8 mouse cellular contexts compared by ENCODE assay signal in genomic region chr2:154676653-154677609, GRCm38 (mm10). TPM values are rescaled to one million over a fixed set of nuclear protein-coding genes. Genes with fewer than 3 reads are reported as not detected.
DNase-seq lines count a peak whose midpoint lies in the region; ATAC-seq and TF ChIP-seq lines count a peak whose summit lies in the region.

No protein-coding gene starts in this region.

- peak overlapping the region; percentile 44 for H3K4me2 ChIP-seq in liver, postnatal 0 days (ENCODE audit: low read depth, low read length)
- peak overlapping the region; percentile 52 for H3K4me2 ChIP-seq in neural tube, embryonic 12.5 days (replicated peaks)

- peak overlapping the region; percentile 46 for H3K4me3 ChIP-seq in heart, adult 2 months
- 0 out of 2 replicates have a peak overlapping the region, but pooled peaks have one; percentile 1 for H3K4me3 ChIP-seq in liver, postnatal 0 days (ENCODE audit: low read depth, low read length)
- H3K4me3 ChIP-seq in neural tube, embryonic 12.5 days, result 0 out of 2 replicates have a peak overlapping the region, but pooled peaks have one; percentile 7

- no peak for TF ChIP-seq CTCF in heart, adult 2 months (IDR thresholded peaks at IDR 0.05)
- no peak for TF ChIP-seq CTCF in liver, postnatal 0 days (IDR thresholded peaks at IDR 0.05; ENCODE audit: low read depth)

- DNase-seq in right cerebral cortex, adult 18-20 months, result peak; percentile 46
- no peak for DNase-seq in right cerebral cortex, postnatal 14 days
- DNase-seq in cerebellum, postnatal 36 days, result peak; percentile 48 to 65
- peak in 1 of 2 experiments; percentile 70 for DNase-seq in heart, adult 2 months
- DNase-seq in kidney, adult 8-10 months, result peak; percentile 31 to 33
- DNase-seq in liver, postnatal 0 days, result no peak
- no peak for DNase-seq in urinary bladder, postnatal 14 days (ENCODE audit: low spot score)

- peaks cover 4% of the 10 kb centered on the region for H3K79me2 ChIP-seq in heart, adult 2 months (replicated peaks; ENCODE audit: control insufficient read depth, insufficient read depth, low read length)

- TF ChIP-seq EP300 in heart, adult 2 months (IDR thresholded peaks at IDR 0.05; ENCODE audit: insufficient read depth, low read depth, low read length), result no peak
- TF ChIP-seq EP300 in liver, postnatal 0 days (IDR thresholded peaks at IDR 0.05; ENCODE audit: low read depth), result no peak

- ATAC-seq in liver, postnatal 0 days, result peak; percentile 71
- ATAC-seq in neural tube, embryonic 12.5 days (ENCODE audit: low FRiP score, low read depth), result peak; percentile 88

- intact Hi-C loops in heart, adult 2 months (cut with DNase I), result loop anchor here (2.0 kb wide), 1 partner anchor 20 kb away; no protein-coding TSS in a partner anchor

- WGBS in heart, adult 2 months, result 49% methylated on average over 19 of the region's 19 CpGs
- WGBS in liver, postnatal 0 days (ENCODE audit: insufficient replicate concordance), result 56% methylated on average over 19 of the region's 19 CpGs
- 62% methylated on average over 19 of the region's 19 CpGs for WGBS in neural tube, embryonic 12.5 days

- H3K27me3 ChIP-seq in heart, adult 2 months (ENCODE audit: control insufficient read depth, insufficient read depth, low read length), result no peaks in the 10 kb centered on the region
- H3K27me3 ChIP-seq in liver, postnatal 0 days (ENCODE audit: insufficient read depth, low read length), result no peaks in the 10 kb centered on the region
- H3K27me3 ChIP-seq in neural tube, embryonic 12.5 days (replicated peaks), result no peaks in the 10 kb centered on the region

- H3K36me3 ChIP-seq in heart, adult 2 months (ENCODE audit: control insufficient read depth, insufficient read depth, low read length), result peaks cover 2% of the 10 kb centered on the region; the same call in 1 of the 2 replicates
- peaks cover 4% of the 10 kb centered on the region for H3K36me3 ChIP-seq in liver, postnatal 0 days (replicated peaks; ENCODE audit: insufficient read depth, low read length)
- H3K36me3 ChIP-seq in neural tube, embryonic 12.5 days, result no peaks in the 10 kb centered on the region; the same call in 1 of the 2 replicates

- peak; percentile 64 for TF ChIP-seq POLR2A in heart, adult 2 months (IDR thresholded peaks at IDR 0.05; ENCODE audit: insufficient read depth, low read depth, low read length)

- peak overlapping the region; percentile 75 for H3K27ac ChIP-seq in heart, adult 2 months
- H3K27ac ChIP-seq in liver, postnatal 0 days (ENCODE audit: low read depth), result peak overlapping the region; percentile 59
- peak overlapping the region; percentile 82 for H3K27ac ChIP-seq in neural tube, embryonic 12.5 days

- peaks cover 19% of the 10 kb centered on the region for H3K4me1 ChIP-seq in heart, adult 2 months (ENCODE audit: control insufficient read depth, insufficient read depth, low read length)
- H3K4me1 ChIP-seq in liver, postnatal 0 days (ENCODE audit: insufficient read depth), result peaks cover 14% of the 10 kb centered on the region
- H3K4me1 ChIP-seq in neural tube, embryonic 12.5 days, result peaks cover 31% of the 10 kb centered on the region

- no peaks in the 10 kb centered on the region for H3K9me3 ChIP-seq in liver, postnatal 0 days (ENCODE audit: low read length)
- H3K9me3 ChIP-seq in neural tube, embryonic 12.5 days, result no peaks in the 10 kb centered on the region

- H3K9ac ChIP-seq in heart, adult 2 months (ENCODE audit: low read depth, low read length), result peak overlapping the region; percentile 56
- peak overlapping the region; percentile 3; the same call in 1 of the 2 replicates for H3K9ac ChIP-seq in liver, postnatal 0 days (replicated peaks)
- 0 out of 2 replicates have a peak overlapping the region, but pooled peaks have one; percentile 47 for H3K9ac ChIP-seq in neural tube, embryonic 12.5 days

RNA-seq across cellular contexts. Expression of gene Chmp4b, which starts 25.4 kb away (rescaled TPM):
- 100 to 1,000 TPM; 106 to 124 TPM for total RNA-seq in heart, adult 2 months (2021)
- 64.4 and 89.4 TPM in 2 replicates for polyA plus RNA-seq in heart, adult 2 months (2012; rRNA removed)
- 11.9 and 13.1 TPM in 2 replicates for polyA plus RNA-seq in liver, postnatal 0 days (2015; fragmentation: Nextera tagmentation; extraction: Ambion mirVana)
- polyA plus RNA-seq in neural tube, embryonic 12.5 days (2016; fragmentation: Nextera tagmentation; extraction: Ambion mirVana), result 21.8 and 29.4 TPM in 2 replicates

Comparison
In these comparisons a context has a peak if more than half of its experiments do, and no peak if none do; other contexts are left out.
1. DNase-seq: peak in right cerebral cortex, adult 18-20 months (single experiment), cerebellum, postnatal 36 days (2 of 2) and kidney, adult 8-10 months (2 of 2); none in right cerebral cortex, postnatal 14 days (single experiment), liver, postnatal 0 days (single experiment) and urinary bladder, postnatal 14 days (single experiment).
2. H3K9ac ChIP-seq: peak in every context shown above with its lines; median percentile 56 in heart, adult 2 months; 47 in neural tube, embryonic 12.5 days; 3 in liver, postnatal 0 days.
3. Peak in every context shown above with its lines, with median percentiles within 50 percentile points of each other: H3K27ac ChIP-seq and H3K4me3 ChIP-seq.